In genomic region chr11:52003505-52003771, GRCm38 (mm10) we compare ENCODE assay signal across 8 mouse cellular contexts. TPM values are rescaled to one million over a fixed set of nuclear protein-coding genes. Genes with fewer than 3 reads are reported as not detected.
A peak's percentile ranks its signal among the peaks of the same experiment; 100 is the strongest.
DNase-seq lines count a peak whose midpoint lies in the region; ATAC-seq and TF ChIP-seq lines count a peak whose summit lies in the region.

No protein-coding gene starts in this region.

- H3K36me3 ChIP-seq in embryonic facial prominence, embryonic 11.5 days (replicated peaks; ENCODE audit: control insufficient read depth, insufficient read depth, low read depth, low read length) = no peaks in the 10 kb centered on the region
- H3K36me3 ChIP-seq in intestine, embryonic 14.5 days (ENCODE audit: control insufficient read depth, insufficient read depth, low read length) = no peaks in the 10 kb centered on the region
- H3K36me3 ChIP-seq in neural tube, embryonic 12.5 days = no peaks in the 10 kb centered on the region

- H3K27ac ChIP-seq in layer of hippocampus, adult 2 months = peak overlapping the region; percentile 95
- H3K27ac ChIP-seq in embryonic facial prominence, embryonic 11.5 days (replicated peaks; ENCODE audit: low read depth, low read length) = peak overlapping the region; percentile 85
- H3K27ac ChIP-seq in intestine, embryonic 14.5 days (ENCODE audit: low read depth) = peak overlapping the region; percentile 86
- peak overlapping the region; percentile 50; the same call in 1 of the 2 replicates for H3K27ac ChIP-seq in neural tube, embryonic 12.5 days

- no peak for ATAC-seq in embryonic facial prominence, embryonic 11.5 days (replicated peaks; ENCODE audit: insufficient number of reproducible peaks, low FRiP score, low TSS enrichment, low read depth)
- no peak for ATAC-seq in intestine, embryonic 14.5 days (replicated peaks; ENCODE audit: low FRiP score, low TSS enrichment, low read depth)
- ATAC-seq in neural tube, embryonic 12.5 days (ENCODE audit: low FRiP score, low read depth) = no peak

- H3K4me2 ChIP-seq in embryonic facial prominence, embryonic 11.5 days (ENCODE audit: low read depth, low read length) = peak overlapping the region; percentile 60
- peak overlapping the region; percentile 67 for H3K4me2 ChIP-seq in intestine, embryonic 14.5 days (ENCODE audit: low read length)
- H3K4me2 ChIP-seq in neural tube, embryonic 12.5 days (replicated peaks) = peak overlapping the region; percentile 65

- no peak for TF ChIP-seq CTCF in layer of hippocampus, adult 2 months (conservative IDR thresholded peaks at IDR 0.05)

- 21% methylated on average over 4 of the region's 4 CpGs for WGBS in embryonic facial prominence, embryonic 11.5 days
- WGBS in intestine, embryonic 14.5 days = 22% methylated on average over 4 of the region's 4 CpGs
- 22% methylated on average over 4 of the region's 4 CpGs for WGBS in neural tube, embryonic 12.5 days

- DNase-seq in layer of hippocampus, adult 2 months (ENCODE audit: low spot score in 2 of 2) = no peak
- DNase-seq in layer of hippocampus, adult 8-10 months (ENCODE audit: low spot score in 2 of 2) = no peak
- peak; percentile 31 for DNase-seq in embryonic facial prominence, embryonic 11.5 days (ENCODE audit: low spot score)
- peak; percentile 63 for DNase-seq in intestine, embryonic 14.5 days (ENCODE audit: low spot score)
- DNase-seq in left cerebral cortex, adult 11 months (ENCODE audit: low spot score) = no peak
- DNase-seq in adrenal gland, adult 2 months = no peak
- DNase-seq in gastrocnemius, adult 18-20 months (ENCODE audit: low spot score) = no peak

- H3K4me3 ChIP-seq in layer of hippocampus, adult 2 months = peak overlapping the region; percentile 82
- H3K4me3 ChIP-seq in embryonic facial prominence, embryonic 11.5 days (ENCODE audit: low read depth, low read length) = peak overlapping the region; percentile 84
- peak overlapping the region; percentile 83 for H3K4me3 ChIP-seq in intestine, embryonic 14.5 days (ENCODE audit: low read depth, low read length)
- H3K4me3 ChIP-seq in neural tube, embryonic 12.5 days = peak overlapping the region; percentile 82

- H3K9ac ChIP-seq in embryonic facial prominence, embryonic 11.5 days (replicated peaks; ENCODE audit: low read length) = peak overlapping the region; percentile 90
- H3K9ac ChIP-seq in intestine, embryonic 14.5 days (ENCODE audit: low read length) = peak overlapping the region; percentile 61
- H3K9ac ChIP-seq in neural tube, embryonic 12.5 days = peak overlapping the region; percentile 77; the same call in 1 of the 2 replicates

- no peaks in the 10 kb centered on the region for H3K9me3 ChIP-seq in embryonic facial prominence, embryonic 11.5 days (replicated peaks; ENCODE audit: control insufficient read depth, low read length)
- no peaks in the 10 kb centered on the region for H3K9me3 ChIP-seq in intestine, embryonic 14.5 days (ENCODE audit: control insufficient read depth, low read length)
- H3K9me3 ChIP-seq in neural tube, embryonic 12.5 days = no peaks in the 10 kb centered on the region

- H3K27me3 ChIP-seq in embryonic facial prominence, embryonic 11.5 days (ENCODE audit: control insufficient read depth, insufficient read depth, low read length) = no peaks in the 10 kb centered on the region
- H3K27me3 ChIP-seq in intestine, embryonic 14.5 days (replicated peaks; ENCODE audit: control insufficient read depth, insufficient read depth, low read length) = no peaks in the 10 kb centered on the region
- H3K27me3 ChIP-seq in neural tube, embryonic 12.5 days (replicated peaks) = no peaks in the 10 kb centered on the region

- H3K4me1 ChIP-seq in embryonic facial prominence, embryonic 11.5 days (ENCODE audit: control insufficient read depth, insufficient read depth, low read length) = no peaks in the 10 kb centered on the region
- H3K4me1 ChIP-seq in intestine, embryonic 14.5 days (replicated peaks; ENCODE audit: control insufficient read depth, insufficient read depth, low read length) = peaks cover 18% of the 10 kb centered on the region
- H3K4me1 ChIP-seq in neural tube, embryonic 12.5 days = peaks cover 20% of the 10 kb centered on the region

RNA-seq across cellular contexts. Expression of gene Cdkl3, which starts 0.6 kb away (rescaled TPM):
- total RNA-seq in layer of hippocampus, adult 2 months (2021) = 10 to 100 TPM; 13.6 to 13.7 TPM
- total RNA-seq in layer of hippocampus, adult 8-10 months (2022) = 10 to 100 TPM; 13.4 to 17.6 (median 16.1) TPM
- 9.4 and 9.5 TPM in 2 replicates for polyA plus RNA-seq in embryonic facial prominence, embryonic 11.5 days (2014; fragmentation: Nextera tagmentation; extraction: Ambion mirVana)
- 5.3 and 6.2 TPM in 2 replicates for polyA plus RNA-seq in intestine, embryonic 14.5 days (2014; fragmentation: Nextera tagmentation; extraction: Ambion mirVana)
- polyA plus RNA-seq in neural tube, embryonic 12.5 days (2016; fragmentation: Nextera tagmentation; extraction: Ambion mirVana) = 19.5 and 19.6 TPM in 2 replicates
- total RNA-seq in adrenal gland, adult 2 months (2021) = 1 to 10 TPM; 3.7 to 4.3 TPM
- polyA plus RNA-seq in adrenal gland, adult 2 months (2012; rRNA removed) = 1.1 TPM in 2 replicates
- 1 to 10 TPM; 3.0 to 4.6 TPM for total RNA-seq in gastrocnemius, adult 18-20 months (2021)

RNA-seq across cellular contexts. Expression of gene Ube2b, which starts 2.9 kb away (rescaled TPM):
- 100 to 1,000 TPM; 182 to 191 TPM for total RNA-seq in layer of hippocampus, adult 2 months (2021)
- 100 to 1,000 TPM; 162 to 207 (median 179) TPM for total RNA-seq in layer of hippocampus, adult 8-10 months (2022)
- polyA plus RNA-seq in embryonic facial prominence, embryonic 11.5 days (2014; fragmentation: Nextera tagmentation; extraction: Ambion mirVana) = 178 and 192 TPM in 2 replicates
- 139 and 145 TPM in 2 replicates for polyA plus RNA-seq in intestine, embryonic 14.5 days (2014; fragmentation: Nextera tagmentation; extraction: Ambion mirVana)
- 254 and 259 TPM in 2 replicates for polyA plus RNA-seq in neural tube, embryonic 12.5 days (2016; fragmentation: Nextera tagmentation; extraction: Ambion mirVana)
- 100 to 1,000 TPM; 133 to 196 TPM for total RNA-seq in adrenal gland, adult 2 months (2021)
- 30.9 and 43.4 TPM in 2 replicates for polyA plus RNA-seq in adrenal gland, adult 2 months (2012; rRNA removed)
- 100 to 1,000 TPM; 574 to 604 TPM for total RNA-seq in gastrocnemius, adult 18-20 months (2021)

RNA-seq across cellular contexts. Expression of gene Cdkn2aipnl, which starts 36.0 kb away (rescaled TPM):
- 10 to 100 TPM; 34.2 to 37.6 TPM for total RNA-seq in layer of hippocampus, adult 2 months (2021)
- 10 to 100 TPM; 35.7 to 42.8 (median 39.5) TPM for total RNA-seq in layer of hippocampus, adult 8-10 months (2022)
- 142 and 147 TPM in 2 replicates for polyA plus RNA-seq in embryonic facial prominence, embryonic 11.5 days (2014; fragmentation: Nextera tagmentation; extraction: Ambion mirVana)
- polyA plus RNA-seq in intestine, embryonic 14.5 days (2014; fragmentation: Nextera tagmentation; extraction: Ambion mirVana) = 99.5 and 103 TPM in 2 replicates
- 111 and 112 TPM in 2 replicates for polyA plus RNA-seq in neural tube, embryonic 12.5 days (2016; fragmentation: Nextera tagmentation; extraction: Ambion mirVana)
- 10 to 100 TPM; 15.2 to 22.2 TPM for total RNA-seq in adrenal gland, adult 2 months (2021)
- 8.5 and 9.9 TPM in 2 replicates for polyA plus RNA-seq in adrenal gland, adult 2 months (2012; rRNA removed)
- total RNA-seq in gastrocnemius, adult 18-20 months (2021) = 10 to 100 TPM; 24.3 to 27.2 TPM

Comparison
In these comparisons a context has a peak if more than half of its experiments do, and no peak if none do; other contexts are left out.
1. DNase-seq: peak in embryonic facial prominence, embryonic 11.5 days (single experiment) and intestine, embryonic 14.5 days (single experiment); none in layer of hippocampus, adult 2 months (0 of 2), layer of hippocampus, adult 8-10 months (0 of 2), left cerebral cortex, adult 11 months (single experiment), adrenal gland, adult 2 months (single experiment) and gastrocnemius, adult 18-20 months (single experiment).
2. Peak in every context shown above with its lines, with median percentiles within 50 percentile points of each other: H3K27ac ChIP-seq, H3K4me3 ChIP-seq, H3K4me2 ChIP-seq and H3K9ac ChIP-seq.